Mouse (Mus musculus) hindbrain, embryonic 13.5 days (tissue): ENCODE measurements at regions not wholly inside any gene's neighbourhood (a gene's known extent, or its start where the extent isn't known, plus 50 kb on each side); places are given as distances from the start of the nearest gene placed in this dataset.

Experiments
- ATAC-seq: fragments of 200-750 bp; cut with Nextera tagmentation; 2 replicates; pipeline ENCODE4 v1.8.0; 2017; ENCODE audit warnings: moderate TSS enrichment; ENCODE audit not compliant: low FRiP score
- H3K27ac ChIP-seq: fragments of 300-500 bp; sonication (generic); 2 replicates; pipeline ENCODE4 v1.5.1; 2015; ENCODE audit warnings: inconsistent platforms, mild to moderate bottlenecking, moderate library complexity
- H3K27me3 ChIP-seq: fragments of 300-500 bp; sonication (generic); 2 replicates; pipeline ENCODE4 v1.6.1; 2015; ENCODE audit warnings: mild to moderate bottlenecking, inconsistent platforms
- H3K36me3 ChIP-seq: fragments of 300-500 bp; sonication (generic); 2 replicates; pipeline ENCODE4 v1.6.1; 2015; ENCODE audit warnings: mild to moderate bottlenecking, inconsistent platforms
- H3K4me1 ChIP-seq: fragments of 300-500 bp; sonication (generic); replicated peaks from 2 replicates; pipeline ENCODE4 v1.6.1; 2015; ENCODE audit warnings: inconsistent platforms
- H3K4me2 ChIP-seq: fragments of 300-500 bp; sonication (generic); 2 replicates; pipeline ENCODE4 v1.6.1; 2015; ENCODE audit warnings: inconsistent platforms, mild to moderate bottlenecking, moderate library complexity
- H3K4me3 ChIP-seq: fragments of 300-500 bp; sonication (generic); 2 replicates; pipeline ENCODE4 v1.5.1; 2015; ENCODE audit warnings: mild to moderate bottlenecking, inconsistent platforms
- H3K9ac ChIP-seq: fragments of 300-500 bp; sonication (generic); 2 replicates; pipeline ENCODE4 v1.6.1; 2015; ENCODE audit warnings: mild to moderate bottlenecking, inconsistent platforms
- H3K9me3 ChIP-seq: fragments of 300-500 bp; sonication (generic); 2 replicates; pipeline ENCODE4 v1.6.1; 2016; ENCODE audit warnings: inconsistent platforms
- WGBS: fragments of 180-500 bp; shearing (Covaris S2); methylation state at CpG from one replicate; pipeline ENCODE4 v1.1.7; 2015; 5-methylcytosine and 5-hydroxymethylcytosine counted together

DNA sequence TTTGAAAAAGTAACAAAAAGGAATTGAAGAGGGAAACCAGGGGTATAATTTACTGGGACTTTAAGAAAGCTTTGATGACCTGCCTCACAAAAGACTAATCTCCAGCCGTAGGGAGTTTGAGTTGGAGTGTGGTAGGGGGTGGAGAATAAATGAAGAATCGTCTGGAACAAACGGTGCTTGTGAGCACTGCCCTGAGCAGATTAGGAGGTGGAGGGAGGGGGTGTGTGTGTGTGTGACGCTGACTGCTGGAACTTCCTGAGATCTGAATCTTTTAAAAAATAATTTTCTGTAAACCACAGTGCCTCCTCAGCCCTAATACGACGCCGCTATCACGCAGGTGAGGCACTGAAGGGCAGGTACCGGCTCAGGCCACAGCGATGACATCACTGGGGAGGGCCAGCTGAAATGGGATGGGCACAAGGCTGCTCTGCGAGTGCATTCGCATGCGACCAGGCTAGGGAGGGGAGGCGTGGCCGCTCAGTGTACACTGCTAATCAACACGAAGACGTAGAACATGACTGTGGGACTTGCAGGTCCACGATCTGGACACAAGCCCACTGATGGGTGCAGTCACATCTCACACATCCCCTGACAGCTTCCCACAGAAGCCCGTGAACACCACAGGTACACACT, 395.4 kb downstream of the Zfp536 start:
- Histone ChIP-seq H3K27ac (0 out of 2 replicates have a peak overlapping the region, but pooled peaks have one; percentile 3), H3K4me2 (0 out of 2 replicates have a peak overlapping the region, but pooled peaks have one; percentile 16), H3K4me3 (no peak overlapping the region), H3K9me3 (no peaks in the 10 kb centered on the region), H3K27me3 (no peaks in the 10 kb centered on the region), H3K4me1 (peaks cover 33% of the 10 kb centered on the region), H3K36me3 (no peaks in the 10 kb centered on the region), H3K9ac (peak overlapping the region; percentile 43; the same call in 1 of the 2 replicates)
- ATAC-seq, result peak; percentile 31; the same call in 1 of the 2 replicates
- 40% methylated on average over 19 of the region's 19 CpGs for WGBS

DNA sequence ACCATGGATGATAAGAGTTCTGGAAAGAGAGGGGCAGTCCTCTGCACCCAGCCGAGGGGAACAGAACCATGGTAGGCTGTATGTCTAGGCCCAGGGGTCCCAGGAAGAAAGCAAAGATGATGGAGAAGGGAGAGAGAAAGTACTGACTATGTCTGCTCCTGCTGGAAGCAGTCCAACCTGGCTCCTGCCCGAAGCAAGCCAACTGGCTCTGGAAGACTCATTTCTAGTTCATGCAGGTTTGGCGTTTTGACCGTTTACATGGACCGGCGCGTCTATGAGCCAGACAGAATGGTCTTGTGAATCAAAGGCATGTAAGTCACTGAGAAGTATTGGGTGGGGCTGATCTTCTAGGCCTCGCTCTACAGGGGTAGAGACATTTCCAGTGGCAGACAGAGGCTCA, 385.6 kb downstream of the Zfp536 start:
- Histone ChIP-seq H3K36me3 (no peaks in the 10 kb centered on the region), H3K9me3 (no peaks in the 10 kb centered on the region), H3K9ac (no peak overlapping the region), H3K4me1 (peaks cover 9% of the 10 kb centered on the region), H3K4me2 (no peak overlapping the region), H3K27me3 (no peaks in the 10 kb centered on the region), H3K4me3 (no peak overlapping the region), H3K27ac (no peak overlapping the region)
- WGBS, result 98% methylated on average over 8 of the region's 8 CpGs
- no peak for ATAC-seq

DNA sequence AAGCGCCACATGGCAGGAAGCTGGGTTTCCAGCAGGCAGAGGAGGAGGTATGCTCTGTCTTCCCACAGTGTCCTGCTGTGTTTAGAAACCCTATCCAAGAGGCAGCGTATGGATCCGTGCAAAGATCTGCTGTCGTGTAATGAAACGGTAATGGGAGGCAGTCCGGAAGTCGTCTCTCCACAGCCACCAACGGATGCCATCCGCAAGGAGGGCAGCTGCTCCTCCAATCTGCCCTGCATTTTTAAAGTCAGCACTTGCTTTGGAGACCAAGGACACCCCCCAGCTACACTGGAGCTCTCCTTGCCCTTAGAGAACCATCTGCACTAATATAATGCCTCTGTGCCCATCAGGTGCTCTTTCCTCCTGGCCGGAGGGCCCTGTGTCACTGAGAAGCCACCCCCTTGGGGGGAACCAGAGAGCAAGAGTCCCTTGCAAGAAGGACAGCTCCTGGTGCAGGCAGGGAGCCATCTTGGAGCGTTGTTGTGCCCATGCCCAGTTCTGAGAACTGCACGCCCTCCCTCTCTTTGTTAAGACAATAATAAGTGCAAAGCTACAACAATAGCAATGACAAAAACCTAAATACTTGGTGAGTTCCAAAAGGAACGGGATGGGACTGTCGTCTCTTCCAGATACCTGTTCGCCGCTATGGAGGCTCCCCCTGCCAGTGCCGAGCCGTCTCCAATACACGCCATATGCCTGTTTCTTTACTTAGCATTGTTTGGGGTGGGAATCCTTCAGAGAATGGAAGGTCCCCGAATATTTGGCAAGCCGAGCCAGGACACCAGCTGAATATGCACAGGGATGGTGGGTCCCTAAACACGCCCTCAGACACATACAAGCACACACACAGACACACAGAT, 384.4 kb downstream of the Zfp536 start:
- WGBS, result 80% methylated on average over 22 of the region's 22 CpGs

DNA sequence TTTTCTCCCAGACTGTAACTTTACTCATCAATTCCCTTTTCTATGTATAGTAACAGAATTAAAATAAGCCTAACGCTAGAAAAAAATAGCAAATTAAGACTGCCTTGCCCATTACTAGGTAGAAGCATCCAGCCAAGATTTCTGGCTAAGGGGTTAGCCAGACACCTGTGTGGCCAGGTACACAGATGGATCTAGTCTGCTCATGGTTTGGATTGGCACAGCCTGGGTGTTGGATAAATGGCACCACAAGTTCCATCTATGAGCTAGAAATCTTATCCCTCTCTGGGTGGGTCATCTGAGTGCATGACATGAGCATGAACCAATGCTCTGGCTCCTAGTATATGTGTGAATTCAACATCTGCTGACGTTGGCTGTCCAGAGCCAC, 383.7 kb downstream of the Zfp536 start:
- 95% methylated on average over 2 of the region's 2 CpGs for WGBS

More for the DNA sequence above, 384.4 kb downstream of the Zfp536 start:
- peak overlapping the region; percentile 30; the same call in 1 of the 2 replicates for H3K27ac ChIP-seq
- no peak overlapping the region for H3K4me3 ChIP-seq
- no peaks in the 10 kb centered on the region for H3K9me3 ChIP-seq
- H3K36me3 ChIP-seq, result no peaks in the 10 kb centered on the region
- ATAC-seq, result 0 out of 2 replicates have a peak, but pooled peaks have one; percentile 32
- peaks cover 9% of the 10 kb centered on the region for H3K4me1 ChIP-seq
- no peak overlapping the region; the same call in 1 of the 2 replicates for H3K9ac ChIP-seq
- no peaks in the 10 kb centered on the region for H3K27me3 ChIP-seq
- no peak overlapping the region for H3K4me2 ChIP-seq

DNA sequence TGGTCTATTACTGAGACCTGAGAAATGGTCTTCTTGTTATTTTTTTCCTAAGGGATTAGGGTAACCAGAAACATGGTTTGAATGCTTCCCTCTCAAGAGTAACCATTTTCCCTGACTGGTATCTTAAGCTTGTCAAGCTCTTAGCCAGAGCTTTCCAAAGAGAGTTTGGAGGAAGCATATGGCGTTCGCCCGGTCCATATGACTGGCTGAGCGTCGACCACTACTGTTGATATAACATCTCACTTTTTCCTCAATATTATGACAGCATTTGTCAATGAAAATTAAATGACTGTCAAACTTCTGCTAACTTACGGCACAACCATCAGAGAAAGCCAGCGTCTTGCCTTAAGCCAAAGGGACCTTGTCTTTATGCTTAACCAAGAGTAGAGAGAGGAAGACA, 383.2 kb downstream of the Zfp536 start:
- 96% methylated on average over 7 of the region's 7 CpGs for WGBS
- Histone ChIP-seq H3K9ac (no peak overlapping the region), H3K9me3 (no peaks in the 10 kb centered on the region), H3K4me1 (peaks cover 17% of the 10 kb centered on the region), H3K4me2 (no peak overlapping the region), H3K27ac (no peak overlapping the region), H3K4me3 (no peak overlapping the region), H3K36me3 (no peaks in the 10 kb centered on the region), H3K27me3 (no peaks in the 10 kb centered on the region)
- ATAC-seq, result no peak

More for the DNA sequence above, 383.7 kb downstream of the Zfp536 start:
- no peaks in the 10 kb centered on the region for H3K27me3 ChIP-seq
- H3K9ac ChIP-seq, result no peak overlapping the region
- H3K4me1 ChIP-seq, result peaks cover 11% of the 10 kb centered on the region
- H3K4me2 ChIP-seq, result no peak overlapping the region
- no peaks in the 10 kb centered on the region for H3K9me3 ChIP-seq
- H3K36me3 ChIP-seq, result no peaks in the 10 kb centered on the region
- 0 out of 2 replicates have a peak overlapping the region, but pooled peaks have one; percentile 30 for H3K27ac ChIP-seq
- H3K4me3 ChIP-seq, result no peak overlapping the region
- no peak for ATAC-seq

DNA sequence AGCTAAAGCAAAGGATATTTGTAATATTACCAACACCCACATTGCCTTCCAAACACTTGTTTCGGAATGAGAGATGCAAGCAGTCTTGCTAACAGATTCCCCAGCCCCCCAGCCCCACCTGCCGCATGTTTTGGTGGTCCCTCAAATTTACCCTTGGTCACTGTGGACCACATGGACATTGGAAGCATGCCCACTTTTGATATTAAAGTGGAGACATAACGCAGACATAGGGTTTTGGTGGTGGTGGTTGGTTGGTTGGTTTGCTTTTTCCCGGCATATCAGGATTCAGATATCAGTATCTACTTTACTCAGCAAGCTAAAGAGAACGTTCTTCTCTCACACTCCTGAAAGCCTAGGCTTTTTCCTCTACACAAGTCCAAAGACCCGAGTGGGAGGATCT, 381.3 kb downstream of the Zfp536 start:
- ATAC-seq, result no peak
- 91% methylated on average over 6 of the region's 6 CpGs for WGBS
- 0 out of 2 replicates have a peak overlapping the region, but pooled peaks have one; percentile 30 for H3K27ac ChIP-seq
- H3K4me1 ChIP-seq, result peaks cover 29% of the 10 kb centered on the region
- H3K9me3 ChIP-seq, result no peaks in the 10 kb centered on the region
- H3K27me3 ChIP-seq, result no peaks in the 10 kb centered on the region
- no peak overlapping the region for H3K9ac ChIP-seq
- H3K4me2 ChIP-seq, result no peak overlapping the region
- H3K4me3 ChIP-seq, result no peak overlapping the region
- H3K36me3 ChIP-seq, result no peaks in the 10 kb centered on the region

DNA sequence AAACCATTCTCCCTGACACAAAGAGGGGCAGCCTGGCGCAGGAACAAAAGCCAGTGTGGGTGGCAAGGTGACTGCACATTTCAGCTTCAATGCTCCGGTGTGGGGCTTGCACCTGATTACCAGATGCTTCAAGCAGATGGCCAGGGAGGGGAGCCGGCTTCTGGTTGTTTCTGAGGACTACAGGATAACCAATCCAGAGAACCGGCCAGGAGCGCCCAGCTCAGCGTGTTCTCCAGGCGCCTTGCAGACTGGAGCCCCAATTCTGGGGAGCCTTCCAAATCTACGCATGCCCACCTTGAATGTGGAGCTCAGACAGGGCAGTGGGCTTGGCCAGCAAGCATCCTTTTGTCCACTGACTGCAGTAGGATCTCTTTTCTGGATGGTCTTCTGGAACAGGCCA, 380.8 kb downstream of the Zfp536 start:
- ATAC-seq, result no peak
- Histone ChIP-seq H3K36me3 (no peaks in the 10 kb centered on the region), H3K27me3 (no peaks in the 10 kb centered on the region), H3K27ac (0 out of 2 replicates have a peak overlapping the region, but pooled peaks have one; percentile 30), H3K4me2 (no peak overlapping the region), H3K4me1 (peaks cover 30% of the 10 kb centered on the region), H3K9ac (no peak overlapping the region), H3K9me3 (no peaks in the 10 kb centered on the region), H3K4me3 (no peak overlapping the region)
- WGBS, result 76% methylated on average over 8 of the region's 8 CpGs

DNA sequence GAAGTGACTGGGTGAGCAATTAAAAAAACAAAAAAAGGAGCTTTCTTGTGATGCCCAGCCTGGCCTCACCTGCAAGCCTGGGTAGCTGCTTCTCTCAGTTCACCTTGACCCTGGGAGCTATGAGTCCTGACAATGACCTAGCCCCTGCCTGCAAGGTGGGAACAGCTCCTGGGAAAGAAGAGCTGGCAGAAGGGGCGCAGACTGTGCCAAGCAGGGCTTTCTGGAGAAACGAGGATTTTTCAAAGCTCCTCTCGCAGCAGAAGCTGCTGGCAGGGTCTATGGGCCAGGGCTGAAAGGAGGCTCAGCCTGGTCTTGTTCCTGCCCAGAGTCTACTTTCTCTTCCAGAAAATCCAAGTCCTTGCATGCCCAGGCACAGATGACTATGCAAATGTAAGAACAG, 380.4 kb downstream of the Zfp536 start:
- Histone ChIP-seq H3K4me3 (no peak overlapping the region), H3K4me2 (no peak overlapping the region), H3K36me3 (no peaks in the 10 kb centered on the region), H3K9me3 (no peaks in the 10 kb centered on the region), H3K4me1 (peaks cover 30% of the 10 kb centered on the region), H3K27ac (0 out of 2 replicates have a peak overlapping the region, but pooled peaks have one; percentile 46), H3K9ac (no peak overlapping the region), H3K27me3 (no peaks in the 10 kb centered on the region)
- 83% methylated on average over 3 of the region's 3 CpGs for WGBS
- no peak for ATAC-seq

DNA sequence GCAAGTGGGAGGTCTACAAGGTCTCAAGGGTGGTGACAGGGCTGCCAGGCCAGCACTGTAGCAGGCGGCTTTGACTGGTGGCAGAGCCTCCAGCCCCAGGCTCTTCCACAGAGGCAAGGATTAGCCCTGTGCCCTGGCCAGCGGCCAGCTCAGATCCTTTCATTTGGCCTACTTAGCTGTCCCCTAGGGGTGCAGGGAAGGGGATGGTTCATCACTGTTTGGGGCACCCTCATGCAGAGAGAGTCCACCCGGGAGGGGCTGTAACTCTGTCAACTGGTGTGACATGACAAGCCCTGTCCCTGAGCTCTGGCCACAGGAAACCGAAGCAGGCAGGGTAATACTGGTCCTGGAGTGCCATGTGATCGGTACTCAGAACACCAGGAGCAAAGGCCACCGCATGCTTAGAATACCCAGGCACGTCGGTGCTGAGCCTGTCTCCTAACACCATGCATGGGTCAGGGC, 378.4 kb downstream of the Zfp536 start:
- H3K9me3 ChIP-seq, result no peaks in the 10 kb centered on the region
- no peaks in the 10 kb centered on the region for H3K27me3 ChIP-seq
- H3K4me2 ChIP-seq, result no peak overlapping the region
- H3K9ac ChIP-seq, result no peak overlapping the region
- 70% methylated on average over 8 of the region's 8 CpGs for WGBS
- H3K27ac ChIP-seq, result 0 out of 2 replicates have a peak overlapping the region, but pooled peaks have one; percentile 0
- H3K4me3 ChIP-seq, result no peak overlapping the region
- peaks cover 21% of the 10 kb centered on the region for H3K4me1 ChIP-seq
- no peaks in the 10 kb centered on the region for H3K36me3 ChIP-seq
- peak; percentile 15; the same call in 1 of the 2 replicates for ATAC-seq

DNA sequence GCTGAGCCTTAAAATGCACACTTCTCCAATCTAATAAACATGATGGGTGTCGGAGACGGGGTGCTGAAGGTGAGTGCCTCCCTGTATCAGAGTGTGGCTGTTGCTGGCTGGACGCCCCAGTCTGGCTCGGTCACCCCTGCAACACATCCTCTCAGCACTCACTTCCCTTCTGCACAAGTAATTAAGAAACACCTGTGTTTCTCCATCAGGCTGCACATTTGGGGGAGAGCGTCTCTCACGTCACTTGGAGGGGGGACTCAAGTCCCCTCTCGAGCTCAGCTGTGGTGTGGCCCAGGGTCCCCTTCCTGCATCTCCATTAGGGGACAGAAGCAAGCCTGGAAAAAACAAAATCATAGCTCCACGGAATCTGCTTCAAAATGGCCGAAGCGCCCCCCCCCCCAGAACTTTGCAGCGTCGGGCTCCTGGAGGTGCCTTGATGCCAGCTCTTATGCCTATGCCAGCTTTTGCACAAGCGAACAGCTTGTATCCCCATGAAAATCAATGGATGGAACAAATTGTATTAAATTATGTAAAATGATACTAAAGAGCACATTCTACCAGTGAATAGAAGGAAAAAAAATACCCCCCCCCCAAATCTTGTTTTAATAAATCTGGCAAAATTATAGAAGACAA, 377.4 kb downstream of the Zfp536 start:
- Histone ChIP-seq H3K36me3 (no peaks in the 10 kb centered on the region), H3K4me2 (no peak overlapping the region), H3K4me3 (no peak overlapping the region), H3K27ac (peak overlapping the region; percentile 35), H3K9me3 (no peaks in the 10 kb centered on the region), H3K4me1 (peaks cover 21% of the 10 kb centered on the region), H3K9ac (no peak overlapping the region), H3K27me3 (no peaks in the 10 kb centered on the region)
- no peak for ATAC-seq
- WGBS, result 83% methylated on average over 13 of the region's 13 CpGs

DNA sequence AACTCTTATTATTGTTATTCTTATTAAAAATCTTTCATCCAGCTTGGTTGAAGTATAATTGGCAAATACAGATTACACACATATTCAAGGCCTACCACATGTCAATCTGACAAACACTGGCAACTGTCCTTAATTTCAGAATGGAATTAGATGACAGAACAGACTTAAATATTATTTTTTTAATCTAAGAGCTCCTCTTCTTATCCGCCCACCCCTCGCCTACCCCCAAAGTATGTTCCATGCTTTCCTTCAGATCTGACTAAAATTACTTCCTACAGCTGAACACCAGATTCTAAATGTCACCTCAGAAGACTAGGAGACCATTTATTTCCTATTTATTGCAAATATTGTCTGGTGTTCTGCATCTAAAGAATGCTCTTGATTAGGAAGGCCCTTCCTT, 370.0 kb downstream of the Zfp536 start:
- no peak overlapping the region for H3K9ac ChIP-seq
- no peak overlapping the region for H3K4me3 ChIP-seq
- ATAC-seq, result no peak
- no peak overlapping the region for H3K27ac ChIP-seq
- H3K9me3 ChIP-seq, result no peaks in the 10 kb centered on the region
- H3K36me3 ChIP-seq, result no peaks in the 10 kb centered on the region
- WGBS, result 99% methylated on average over 2 of the region's 2 CpGs
- no peak overlapping the region for H3K4me2 ChIP-seq
- H3K27me3 ChIP-seq, result no peaks in the 10 kb centered on the region
- H3K4me1 ChIP-seq, result no peaks in the 10 kb centered on the region

DNA sequence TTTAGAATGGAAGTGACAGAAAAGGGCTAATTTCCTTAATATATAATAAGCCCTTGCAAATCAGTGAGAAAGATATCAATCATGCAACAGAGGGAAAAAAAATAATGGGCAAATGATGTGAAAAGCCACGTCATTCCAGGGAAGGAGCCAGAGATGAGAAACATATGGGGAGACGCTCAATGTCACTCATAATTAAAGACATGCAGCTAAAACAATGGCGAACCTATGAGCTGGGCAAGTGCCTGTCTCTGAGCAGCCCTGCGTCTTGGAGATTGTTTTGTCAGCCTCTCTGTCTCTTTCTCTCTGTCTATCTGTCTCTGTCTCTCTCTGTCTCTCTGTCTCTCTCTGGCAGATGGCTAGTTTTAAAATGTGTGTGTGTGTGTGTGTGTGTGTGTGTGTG, 360.1 kb downstream of the Zfp536 start:
- Histone ChIP-seq H3K27me3 (no peaks in the 10 kb centered on the region), H3K4me3 (no peak overlapping the region), H3K4me1 (0 out of 2 replicates have a peak, but pooled peaks cover 3% of the 10 kb centered on the region), H3K36me3 (no peaks in the 10 kb centered on the region), H3K27ac (0 out of 2 replicates have a peak overlapping the region, but pooled peaks have one; percentile 48), H3K4me2 (no peak overlapping the region), H3K9me3 (no peaks in the 10 kb centered on the region), H3K9ac (no peak overlapping the region)
- 46% methylated on average over 4 of the region's 4 CpGs for WGBS
- ATAC-seq, result no peak
